Mouse (Mus musculus): ENCODE results near the gene M1ap.

M1ap gene

DNA sequence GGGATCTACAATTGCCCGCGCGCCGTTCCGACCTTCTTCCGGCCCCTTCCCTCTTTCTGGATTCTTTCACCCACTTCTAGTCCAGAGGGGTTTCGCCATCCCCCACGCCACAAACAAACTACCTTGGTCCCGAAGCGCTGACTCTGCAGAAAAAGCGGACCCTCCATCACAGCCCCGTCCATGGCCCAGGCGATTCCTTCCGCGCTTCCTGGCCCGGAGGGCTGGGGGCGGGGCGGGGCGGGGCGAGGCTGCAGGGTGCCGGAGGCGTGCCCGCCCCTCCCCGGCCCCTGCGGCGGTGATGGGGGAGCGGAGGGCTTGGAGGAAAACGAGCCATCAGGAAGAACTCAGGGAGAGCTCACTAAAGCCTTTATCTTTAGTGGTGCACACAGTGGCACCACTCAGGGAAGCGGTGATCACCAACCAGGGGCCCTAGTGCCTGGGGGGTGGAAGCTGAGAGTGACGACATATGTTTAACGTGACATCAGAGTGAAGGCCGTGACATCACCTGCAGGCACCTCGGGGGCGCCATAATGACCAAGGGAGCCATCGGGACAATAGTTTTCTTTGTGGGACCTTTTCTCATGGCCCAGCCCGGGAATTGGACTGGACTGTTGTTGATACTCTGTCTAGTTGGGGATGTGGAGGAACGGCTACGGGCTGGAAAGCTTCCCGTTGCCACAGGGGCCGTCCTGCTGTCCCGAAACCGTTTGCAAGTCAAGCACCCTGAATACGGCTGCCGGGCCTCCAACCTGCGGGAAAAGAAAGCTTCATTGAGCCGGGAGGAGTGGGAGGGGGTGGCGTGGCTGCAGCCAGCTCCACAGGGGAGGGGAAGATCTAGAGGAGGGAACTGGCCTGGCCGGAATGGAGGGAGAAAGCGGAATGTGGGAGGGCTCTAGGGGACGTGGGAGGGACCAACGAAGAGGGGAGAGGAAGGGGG, 86.8 kb downstream of the M1ap start, which contains the start of the genes Dok1 and Loxl3:
Gene Dok1 (minus strand): TSS at position 223 of the 937 bp plus-strand sequence.
Gene Loxl3 (plus strand): TSS at position 925 of the 937 bp plus-strand sequence.
- no peak for DNase-seq (ENCODE audit: low spot score)

DNA sequence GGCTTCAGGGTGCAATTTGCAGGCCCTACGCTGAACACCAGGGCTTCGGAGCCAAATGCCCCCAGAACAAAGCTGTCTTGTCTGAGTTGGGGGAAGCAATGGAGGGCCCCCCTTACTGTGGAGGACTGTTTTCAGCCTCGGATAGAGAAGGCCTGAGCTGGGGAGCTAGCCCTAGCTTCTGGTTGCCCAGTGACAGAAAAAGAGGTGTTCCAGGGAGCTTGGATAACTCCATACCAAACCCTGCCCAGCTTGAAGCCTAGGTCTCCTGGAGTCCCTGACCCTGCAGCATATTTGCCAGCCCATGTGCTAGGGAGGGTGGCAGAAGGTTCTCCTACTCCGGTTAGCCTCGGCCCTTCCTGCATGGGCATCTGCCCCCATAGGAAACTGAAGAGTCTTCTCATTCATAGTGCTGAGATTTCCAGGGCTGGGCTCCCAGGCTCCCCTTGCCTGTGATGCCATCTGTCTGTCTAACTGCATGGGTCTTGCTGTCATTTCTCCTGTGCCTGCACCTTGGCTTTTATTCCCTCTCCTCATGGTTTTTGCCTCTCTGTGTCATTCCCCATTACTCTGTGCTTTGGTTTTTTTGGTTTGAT, 87.9 kb downstream of the M1ap start:
- DNase-seq (ENCODE audit: low spot score), result no peak

DNA sequence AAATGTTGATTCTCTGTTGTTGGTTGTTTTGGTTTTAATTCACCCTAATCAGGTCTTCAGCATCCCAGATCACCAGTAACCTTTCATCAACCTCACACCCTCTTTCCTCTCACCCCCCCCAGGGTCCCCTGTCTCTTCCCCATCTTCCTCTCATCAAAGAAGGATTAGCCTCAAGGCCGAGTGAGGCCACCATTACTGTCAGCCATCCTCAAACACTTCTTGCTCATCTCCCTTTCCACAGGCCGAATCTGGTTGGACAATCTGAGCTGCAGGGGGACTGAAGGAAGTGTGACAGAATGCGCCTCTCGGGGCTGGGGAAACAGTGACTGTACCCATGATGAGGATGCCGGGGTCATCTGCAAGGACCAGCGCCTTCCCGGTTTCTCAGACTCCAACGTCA, 90.5 kb downstream of the M1ap start:
- DNase-seq (ENCODE audit: low spot score), result no peak

DNA sequence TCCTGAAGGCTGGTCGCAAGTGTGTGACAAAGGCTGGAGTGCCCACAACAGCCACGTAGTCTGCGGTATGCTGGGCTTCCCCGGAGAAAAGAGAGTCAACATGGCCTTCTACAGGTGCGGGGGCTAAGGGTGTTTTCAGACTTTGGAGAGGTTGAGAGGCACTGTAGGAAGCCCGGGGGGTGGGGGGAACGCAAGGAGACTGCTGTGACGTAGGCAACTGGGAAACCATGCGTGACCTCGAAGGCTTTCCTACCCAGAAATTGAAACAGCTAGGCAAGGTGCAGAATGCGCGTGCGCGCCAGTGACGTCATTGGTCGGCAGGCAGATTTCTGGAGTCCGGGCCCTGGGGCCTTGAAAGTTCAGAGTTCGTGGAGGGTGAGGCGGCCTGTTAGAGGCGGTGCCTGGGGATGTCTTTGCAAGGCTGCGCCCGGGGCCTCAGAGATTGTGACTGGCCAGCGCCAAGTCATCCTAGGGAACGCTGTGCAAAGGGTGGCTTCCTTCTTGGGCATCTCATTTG, 91.9 kb downstream of the M1ap start:
- peak; percentile 47 for DNase-seq (ENCODE audit: low spot score)

DNA sequence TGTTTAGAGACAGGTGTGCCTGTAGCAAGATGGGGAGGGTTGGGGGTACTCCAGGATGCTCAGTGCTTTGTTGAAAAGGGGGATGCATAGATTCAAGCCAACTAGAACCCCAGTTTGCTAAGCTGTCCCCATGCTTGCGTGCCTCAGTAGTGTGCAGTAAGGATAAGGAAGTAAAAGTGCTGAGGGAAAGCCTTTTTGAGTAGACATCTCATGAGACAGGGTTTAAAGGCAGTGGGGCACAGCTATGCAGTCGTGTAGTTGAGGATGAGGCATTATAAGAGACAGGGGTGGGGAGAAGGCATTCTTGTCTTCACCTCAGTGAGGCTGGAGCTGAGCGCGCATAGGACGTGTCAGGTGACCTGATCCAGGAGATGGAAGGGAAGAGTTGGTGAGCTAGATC, 93.9 kb downstream of the M1ap start:
- no peak for DNase-seq (ENCODE audit: low spot score)

DNA sequence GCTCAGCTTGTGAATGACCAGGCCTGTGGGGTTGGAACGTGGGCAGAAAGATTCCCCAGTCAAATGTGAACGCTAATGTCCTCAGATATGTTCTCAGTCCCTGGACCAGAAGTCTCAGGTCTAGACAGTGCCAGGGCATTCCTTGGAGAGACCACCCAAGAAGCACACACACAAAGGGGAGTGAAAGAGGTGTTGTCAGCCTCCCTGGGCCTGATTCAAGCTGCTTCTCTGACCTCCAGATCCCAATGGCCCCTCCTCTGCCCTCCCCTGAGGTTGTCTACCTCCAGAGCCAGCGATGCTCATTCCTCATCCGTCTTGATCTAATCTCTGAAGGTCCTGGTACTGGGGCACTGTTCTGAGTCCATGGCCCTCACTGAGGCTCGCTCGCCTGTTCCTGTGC, 96.9 kb downstream of the M1ap start:
- no peak for DNase-seq (ENCODE audit: low spot score)

DNA sequence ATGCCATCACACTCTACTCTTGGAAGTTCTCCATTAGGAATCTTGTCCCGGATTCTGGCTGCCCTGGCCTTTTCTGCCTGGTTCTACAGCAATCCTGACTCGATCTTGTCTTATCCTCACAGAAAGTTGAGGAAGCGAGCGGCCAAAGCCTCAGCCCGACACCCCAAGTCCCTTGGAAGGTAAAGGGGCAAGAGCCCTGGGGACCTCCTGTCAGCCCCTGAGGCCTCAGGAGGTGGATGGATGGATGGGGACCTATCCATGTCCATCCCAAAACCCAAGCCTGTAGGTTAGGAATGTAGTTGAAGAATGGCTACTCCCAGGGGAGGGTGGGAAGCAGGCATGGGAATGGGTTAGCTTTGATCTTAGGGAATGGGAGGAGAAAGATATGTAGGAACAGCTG, 97.3 kb downstream of the M1ap start:
- no peak for DNase-seq (ENCODE audit: low spot score)

DNA sequence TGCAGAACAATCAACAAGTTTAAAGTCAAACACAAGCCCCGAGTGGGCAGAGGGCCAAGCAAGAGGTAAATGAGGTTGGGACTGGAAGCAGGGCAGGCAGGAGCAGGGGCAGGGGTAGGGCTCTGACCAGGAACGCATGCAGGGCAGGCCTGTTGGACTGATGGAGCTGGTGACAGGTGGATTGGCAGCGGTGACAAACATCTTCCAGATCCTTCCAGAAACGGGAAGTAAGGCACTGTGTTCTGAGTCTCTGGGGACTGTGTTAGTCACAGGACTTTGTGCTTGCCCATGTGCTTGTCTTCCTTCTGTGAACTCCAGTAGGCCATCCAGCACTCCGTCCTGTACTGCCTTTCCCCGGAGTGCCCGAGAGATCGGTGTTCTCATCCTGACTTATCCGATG, 98.0 kb downstream of the M1ap start:
- no peak for DNase-seq (ENCODE audit: low spot score)

DNA sequence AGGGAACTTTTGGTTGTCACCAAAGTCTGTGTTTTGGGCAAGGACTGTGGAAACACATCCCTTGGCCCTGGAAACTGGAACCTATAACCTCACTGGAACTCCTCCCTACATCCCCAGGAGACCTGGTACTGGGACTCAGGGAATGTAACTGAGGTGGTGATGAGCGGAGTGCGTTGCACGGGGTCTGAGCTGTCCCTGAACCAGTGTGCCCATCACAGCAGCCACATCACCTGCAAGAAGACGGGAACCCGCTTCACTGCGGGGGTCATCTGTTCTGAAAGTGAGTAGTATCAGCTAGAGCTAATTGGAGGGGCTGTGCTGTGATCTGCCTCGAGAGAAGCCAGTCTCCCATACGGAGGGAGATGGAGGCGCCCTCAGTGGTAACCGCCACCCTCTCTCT, 102.7 kb downstream of the M1ap start:
- no peak for DNase-seq (ENCODE audit: low spot score)

DNA sequence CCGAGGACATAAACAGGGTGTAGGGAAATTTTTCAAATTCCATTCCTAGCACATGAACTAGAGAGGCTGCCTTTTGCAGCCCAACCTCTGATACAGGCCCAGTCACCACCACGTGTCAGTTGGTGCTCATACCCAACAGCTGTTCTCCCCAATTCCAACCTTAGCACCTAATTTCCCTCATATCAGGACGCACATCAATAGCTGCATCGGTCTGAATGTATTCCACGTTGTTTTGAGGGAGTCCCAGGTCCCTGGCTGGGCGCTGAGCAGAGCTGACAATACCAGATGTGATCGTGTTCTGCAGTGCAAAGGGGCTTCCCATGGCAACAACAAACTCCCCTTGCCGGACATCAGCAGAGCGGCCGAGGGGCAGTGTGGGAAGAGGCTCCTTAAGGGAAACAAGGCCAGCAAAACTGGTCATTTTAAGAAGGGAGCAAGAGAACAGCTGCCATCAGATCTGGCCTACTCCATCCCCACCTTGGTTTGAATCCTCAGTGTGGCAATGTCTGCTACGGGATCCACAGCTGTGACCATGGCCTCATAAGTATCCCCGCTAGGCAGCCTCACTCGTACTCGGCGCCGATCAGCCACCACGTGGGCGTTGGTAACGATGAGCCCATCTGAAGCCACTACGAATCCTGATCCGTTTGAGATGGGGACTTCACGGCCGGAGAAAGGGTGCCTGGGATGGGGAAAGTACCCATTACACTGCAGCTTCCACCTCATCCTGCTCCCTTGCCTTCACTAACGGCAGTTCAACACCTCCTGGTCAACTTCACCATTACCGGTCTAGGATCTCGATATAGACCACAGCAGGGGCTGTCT, 106.6 kb downstream of the M1ap start:
- DNase-seq (ENCODE audit: low spot score), result no peak

DNA sequence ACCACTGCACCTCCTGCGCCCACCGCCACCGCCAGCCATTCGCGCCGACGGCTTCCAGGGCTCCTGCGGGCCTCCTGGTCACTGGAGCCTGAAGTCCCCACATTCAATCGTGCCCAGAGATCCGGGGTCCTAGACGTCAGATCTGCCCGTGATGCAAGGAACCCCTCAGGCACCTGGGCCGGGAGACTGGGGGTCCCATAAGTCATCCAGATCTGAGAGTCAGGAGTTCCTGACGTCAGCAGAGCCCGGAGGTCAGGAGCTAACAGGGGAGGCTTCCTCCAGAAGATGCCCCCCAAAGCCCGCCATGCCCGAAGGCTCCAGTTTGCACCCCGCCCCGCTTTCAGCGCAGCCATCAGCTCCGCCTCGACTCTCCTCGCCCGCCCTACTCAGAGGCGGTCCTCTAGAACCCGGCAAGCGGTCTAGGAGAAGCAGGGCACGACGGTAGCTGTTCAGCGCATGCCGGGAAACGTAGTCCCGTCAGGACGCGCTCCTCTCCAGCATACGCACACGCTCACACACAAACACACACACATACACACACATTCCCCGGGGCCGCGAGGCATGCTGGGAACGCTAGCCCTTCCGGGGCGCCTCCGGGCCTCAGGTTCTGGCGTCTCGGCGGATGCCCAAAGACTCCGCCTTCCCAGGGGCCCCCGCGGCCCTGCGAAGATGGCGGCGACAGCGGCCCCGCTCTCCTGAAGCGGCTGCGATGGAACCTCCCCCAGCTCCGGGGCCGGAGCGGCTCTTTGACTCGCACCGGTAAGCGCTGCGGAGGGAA, 107.6 kb downstream of the M1ap start, which contains the start of gene Aup1:
Gene Aup1 (plus strand): TSS at position 448 of the 778 bp plus-strand sequence.
- DNase-seq (ENCODE audit: low spot score), result peak; percentile 86

DNA sequence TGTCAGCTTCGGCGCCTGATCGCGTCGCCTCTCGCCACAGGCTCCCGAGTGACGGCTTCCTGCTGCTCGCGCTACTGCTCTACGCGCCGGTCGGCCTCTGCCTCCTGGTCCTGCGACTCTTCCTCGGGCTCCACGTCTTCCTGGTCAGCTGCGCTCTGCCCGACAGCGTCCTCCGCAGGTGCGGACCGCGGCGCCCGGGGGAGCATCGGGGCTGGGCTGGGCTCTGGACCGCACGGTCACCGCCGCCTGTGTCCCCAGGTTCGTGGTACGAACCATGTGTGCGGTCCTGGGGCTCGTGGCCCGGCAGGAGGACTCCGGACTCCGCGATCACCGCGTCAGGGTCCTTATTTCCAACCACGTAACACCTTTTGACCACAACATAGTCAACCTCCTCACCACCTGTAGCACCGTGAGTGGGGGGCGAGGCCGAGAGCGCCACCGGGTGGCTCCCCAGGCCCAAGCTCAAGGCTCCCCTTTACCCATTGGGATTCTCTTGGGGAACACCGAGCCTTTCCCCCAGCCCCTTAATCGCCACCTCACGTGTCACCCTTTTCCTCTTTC, 108.2 kb downstream of the M1ap start, which contains the start of gene Htra2:
Gene Htra2 (minus strand): TSS at position 403 of the 561 bp plus-strand sequence.
- no peak for DNase-seq (ENCODE audit: low spot score)

DNA sequence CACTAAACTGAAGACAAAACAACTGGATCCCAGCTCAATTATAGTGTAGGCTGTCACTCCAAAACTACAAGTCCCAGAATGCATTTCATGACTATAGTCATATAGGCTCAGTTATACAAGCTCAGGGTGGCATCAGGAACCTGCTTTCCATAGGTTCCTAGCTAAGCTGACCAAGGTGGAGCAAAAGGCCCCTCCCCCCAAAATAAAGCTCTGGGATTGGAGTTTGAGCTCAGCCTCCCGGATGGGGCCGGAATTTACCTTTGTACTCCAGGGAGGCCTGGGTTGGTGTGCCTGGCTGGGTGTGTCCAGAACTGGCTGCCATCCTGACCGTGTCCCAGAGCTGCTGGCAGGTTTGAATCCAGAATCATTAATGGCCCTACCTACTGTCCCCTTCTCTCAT, 111.1 kb downstream of the M1ap start, which contains the start of gene Dqx1:
Gene Dqx1 (plus strand): TSS at position 55 of the 400 bp plus-strand sequence.
- DNase-seq (ENCODE audit: low spot score), result no peak

DNA sequence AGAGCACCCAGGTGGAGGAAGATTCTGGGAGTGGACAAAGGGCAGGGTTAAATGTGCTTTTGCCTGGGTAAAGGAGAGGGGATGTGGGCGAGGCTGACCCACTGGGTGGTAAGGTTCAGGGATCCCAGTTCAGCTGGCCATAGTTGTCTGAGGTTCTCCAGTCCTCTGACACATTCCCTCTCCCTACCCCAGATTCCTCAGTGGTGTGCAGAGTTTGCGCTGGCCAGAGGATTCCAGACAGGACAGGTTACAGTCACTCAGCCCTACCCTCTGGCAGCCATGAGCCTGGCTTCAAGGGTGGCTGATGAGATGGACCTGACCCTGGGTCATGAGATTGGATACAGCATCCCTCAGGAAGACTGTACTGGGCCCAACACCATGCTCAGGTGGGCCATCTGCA, 112.0 kb downstream of the M1ap start:
- DNase-seq (ENCODE audit: low spot score), result no peak

DNA sequence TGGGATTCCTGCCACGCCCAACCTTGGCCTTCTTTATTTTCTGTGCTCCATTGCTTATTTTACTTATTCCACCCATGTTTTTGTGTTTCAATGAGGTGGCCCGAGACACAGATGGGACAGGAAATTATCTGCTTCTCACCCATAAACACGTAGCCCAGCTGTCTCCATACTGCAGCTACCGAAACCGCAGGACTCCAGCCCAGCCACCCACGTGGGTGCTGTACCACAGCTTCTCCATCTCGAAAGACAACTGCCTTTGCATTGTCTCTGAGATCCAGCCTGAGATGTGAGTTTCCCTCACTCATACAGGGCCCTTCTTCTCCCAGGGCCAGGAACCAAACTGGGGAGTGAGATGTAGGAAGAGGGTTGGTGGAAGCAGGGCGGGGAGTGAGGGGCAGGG, 119.3 kb downstream of the M1ap start:
- DNase-seq (ENCODE audit: low spot score), result no peak

DNA sequence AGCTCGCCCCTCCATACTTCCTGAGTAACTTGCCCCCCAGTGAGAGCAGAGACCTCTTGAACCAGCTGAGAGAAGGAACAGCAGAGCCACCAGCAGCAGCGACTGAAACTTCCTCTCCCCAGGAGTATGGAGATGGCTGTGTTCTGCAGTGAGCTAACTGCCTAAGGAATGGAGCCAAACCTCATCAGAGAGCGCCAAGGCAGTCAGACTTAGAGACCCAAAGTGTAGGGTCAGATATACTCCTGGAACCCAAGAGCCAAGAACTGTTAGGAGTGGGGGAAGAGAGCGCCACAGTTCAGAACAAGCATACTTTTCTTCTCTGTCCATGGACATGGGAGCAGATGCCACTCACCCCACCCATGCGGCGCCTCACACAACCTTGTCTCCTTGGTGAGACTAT, 119.7 kb downstream of the M1ap start:
- no peak for DNase-seq (ENCODE audit: low spot score)

DNA sequence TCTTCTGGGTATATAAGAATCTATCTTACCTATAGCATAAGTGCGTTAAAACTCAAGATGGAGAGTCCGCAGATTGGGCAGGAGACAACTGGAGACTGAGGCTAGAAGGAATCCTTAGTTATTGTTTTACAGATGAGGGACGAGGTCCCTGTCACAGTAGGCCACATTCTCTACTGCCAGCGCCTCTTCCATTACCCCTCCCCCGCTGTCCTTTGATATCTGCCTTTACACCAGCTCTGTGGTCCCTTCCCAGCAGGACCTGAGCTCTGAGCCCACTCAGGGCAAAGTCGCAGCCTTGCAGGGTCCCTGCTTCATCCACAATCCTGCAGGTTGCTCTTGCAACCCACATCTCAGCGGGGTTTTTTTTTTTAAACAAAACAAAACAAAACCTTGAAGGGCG, 121.5 kb downstream of the M1ap start:
- DNase-seq (ENCODE audit: low spot score), result no peak

DNA sequence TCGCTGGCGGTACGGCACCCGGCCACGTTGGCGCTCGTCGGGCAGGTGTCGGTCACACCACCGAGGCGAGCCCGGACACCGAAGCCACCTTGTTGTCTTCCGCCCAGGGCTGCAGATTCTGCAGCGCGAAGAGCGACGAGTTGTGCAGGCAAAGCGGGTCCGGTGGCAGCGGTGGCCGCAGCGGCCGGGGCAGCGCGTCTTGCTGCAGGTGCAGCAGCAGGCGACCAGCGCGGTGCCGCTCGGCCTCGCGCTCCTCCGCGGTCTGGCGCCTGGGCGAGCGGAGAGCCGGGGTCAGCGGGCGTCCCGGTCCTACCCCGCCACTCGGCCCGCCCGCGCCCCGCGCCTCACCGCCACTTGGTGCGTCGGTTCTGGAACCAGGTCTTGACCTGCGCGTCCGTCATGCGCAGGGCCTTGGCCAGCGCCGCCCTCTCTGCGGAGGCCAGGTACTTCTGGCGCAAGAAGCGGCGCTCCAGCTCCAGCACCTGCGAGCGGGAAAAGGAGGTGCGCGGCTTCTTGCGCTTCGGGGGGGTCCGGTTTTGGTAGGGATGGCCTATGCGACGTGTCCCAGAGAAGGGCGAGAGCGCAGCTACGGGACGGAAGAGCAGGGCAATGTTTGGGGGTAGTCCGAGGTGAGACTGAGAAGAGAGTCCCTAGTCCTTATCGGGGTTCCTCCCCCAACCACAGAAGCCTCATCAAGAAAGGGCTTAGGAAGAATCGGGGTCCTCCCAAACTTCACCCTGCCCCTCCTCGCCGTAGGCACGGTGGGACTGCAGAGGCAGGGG, 122.2 kb downstream of the M1ap start:
- no peak for DNase-seq (ENCODE audit: low spot score)

DNA sequence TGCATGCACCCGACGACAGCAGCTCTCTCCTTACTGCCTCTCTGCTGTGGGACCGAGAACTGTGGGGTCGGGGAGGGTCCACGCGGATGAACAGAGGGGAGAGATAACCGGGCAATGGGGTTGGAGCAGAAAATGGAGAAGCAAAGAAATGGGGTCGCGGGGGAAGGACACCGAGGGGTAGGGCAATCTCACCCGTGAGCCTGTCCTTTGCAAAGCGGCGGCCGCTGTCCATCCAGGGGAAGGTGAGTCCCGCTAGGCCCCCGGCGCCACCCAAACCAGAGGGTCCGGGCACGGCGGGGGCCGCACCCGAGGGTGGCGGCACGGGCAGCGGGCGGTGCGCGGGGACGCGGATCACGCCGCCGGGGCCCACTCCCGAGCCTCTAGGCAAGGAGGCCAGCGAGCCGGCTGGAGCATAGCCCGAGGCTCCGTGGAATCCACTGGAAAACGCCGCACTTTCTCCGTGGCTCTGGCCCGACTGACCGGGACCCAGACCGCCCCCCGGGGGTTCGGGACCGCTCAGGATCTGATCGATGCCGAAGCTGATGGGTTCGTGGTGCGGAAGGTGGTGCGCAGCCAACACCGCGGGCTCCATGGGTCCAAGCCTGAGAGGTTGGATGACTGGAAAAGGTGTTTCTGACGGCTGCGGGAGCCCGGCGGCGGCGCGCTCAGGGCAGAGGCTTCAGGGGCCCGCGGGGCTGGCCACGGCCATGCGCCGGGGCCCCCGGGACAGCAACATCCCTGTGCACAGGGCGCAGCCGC, 123.0 kb downstream of the M1ap start:
- no peak for DNase-seq (ENCODE audit: low spot score)

DNA sequence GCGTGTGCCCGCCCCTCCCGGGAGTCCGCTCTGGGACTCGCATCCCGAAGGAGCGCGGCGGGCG, 123.4 kb downstream of the M1ap start, which contains the start of gene Tlx2:
Gene Tlx2 (minus strand): TSS at position 47 of the 64 bp plus-strand sequence.
- DNase-seq (ENCODE audit: low spot score), result no peak
